Mouse (Mus musculus) lung, embryonic 16.5 days (tissue): ENCODE results near the gene Txndc8. TPM values are rescaled to one million over a fixed set of nuclear protein-coding genes. Genes with fewer than 3 reads are reported as not detected.

Experiments used
- ATAC-seq: fragments of 200-750 bp; cut with Nextera tagmentation; 2 replicates; pipeline ENCODE4 v1.8.0; 2017; ENCODE audit warnings: low read depth, mild to moderate bottlenecking, moderate library complexity
- H3K27ac ChIP-seq: fragments of 300-500 bp; sonication (generic); 2 replicates; pipeline ENCODE4 v1.5.1; 2014; ENCODE audit warnings: mild to moderate bottlenecking, control low read depth, low read length
- H3K27me3 ChIP-seq: fragments of 300-500 bp; sonication (generic); 2 replicates; pipeline ENCODE4 v1.6.1; 2014; ENCODE audit warnings: low read depth, low read length, mixed read lengths; ENCODE audit not compliant: control insufficient read depth, insufficient read depth
- H3K36me3 ChIP-seq: fragments of 300-500 bp; sonication (generic); 2 replicates; pipeline ENCODE4 v1.6.1; 2014; ENCODE audit warnings: low read length; ENCODE audit not compliant: control insufficient read depth, insufficient read depth
- H3K4me1 ChIP-seq: fragments of 300-500 bp; sonication (generic); replicated peaks from 2 replicates; pipeline ENCODE4 v1.6.1; 2014; ENCODE audit warnings: low read length, mixed read lengths; ENCODE audit not compliant: control insufficient read depth, insufficient read depth
- H3K4me2 ChIP-seq: fragments of 300-500 bp; sonication (generic); 2 replicates; pipeline ENCODE4 v1.6.1; 2014; ENCODE audit warnings: low read depth, low read length, control low read depth
- H3K4me3 ChIP-seq: fragments of 300-500 bp; sonication (generic); 2 replicates; pipeline ENCODE4 v1.5.1; 2014; ENCODE audit warnings: mild to moderate bottlenecking, low read length, control low read depth
- H3K9ac ChIP-seq: fragments of 300-500 bp; sonication (generic); 2 replicates; pipeline ENCODE4 v1.6.1; 2014; ENCODE audit warnings: low read length, control low read depth
- H3K9me3 ChIP-seq: fragments of 300-500 bp; sonication (generic); 2 replicates; pipeline ENCODE4 v1.6.1; 2016; ENCODE audit warnings: low read length; ENCODE audit not compliant: control insufficient read depth
- WGBS: fragments of 180-500 bp; shearing (Covaris S2); extraction: QIAGEN DNeasy Blood & Tissue Kit; methylation state at CpG from one replicate; pipeline ENCODE4 v1.1.7; 2014; 5-methylcytosine and 5-hydroxymethylcytosine counted together
- polyA plus RNA-seq: library from polyadenylated mRNA; unstranded; fragments of >200 nt; fragmentation: Nextera tagmentation; extraction: Ambion mirVana; gene quantifications from 2 replicates; pipeline ENCODE4 v1.2.1, GENCODE M21; 2015

The Txndc8 gene
- polyA plus RNA-seq, 1 experiment from 2014 or later = not detected

- H3K4me3 ChIP-seq = no peak overlapping the region
- no peak overlapping the region for H3K4me2 ChIP-seq
- ATAC-seq = no peak
- H3K9me3 ChIP-seq = no peaks in the 10 kb centered on the region
- H3K36me3 ChIP-seq = no peaks in the 10 kb centered on the region
- H3K27ac ChIP-seq = no peak overlapping the region
- H3K27me3 ChIP-seq = no peaks in the 10 kb centered on the region
- peaks cover 15% of the 10 kb centered on the region; the same call in 1 of the 2 replicates for H3K4me1 ChIP-seq
- H3K9ac ChIP-seq = no peak overlapping the region
- 85% methylated on average over 8 of the region's 8 CpGs for WGBS
Observed at GRCm38 (mm10) chr4:57959056-57959455, 49.9 kb downstream of the Txndc8 start.

GRCm38 (mm10) chr4:57958098-57958497, 50.8 kb downstream of the Txndc8 start:
- H3K36me3 ChIP-seq = no peaks in the 10 kb centered on the region
- H3K9ac ChIP-seq = no peak overlapping the region
- H3K9me3 ChIP-seq = no peaks in the 10 kb centered on the region
- no peak overlapping the region for H3K4me3 ChIP-seq
- H3K4me1 ChIP-seq = peaks cover 17% of the 10 kb centered on the region; the same call in 1 of the 2 replicates
- WGBS = 62% methylated on average over 9 of the region's 9 CpGs
- ATAC-seq = no peak
- no peak overlapping the region for H3K4me2 ChIP-seq
- H3K27ac ChIP-seq = no peak overlapping the region
- H3K27me3 ChIP-seq = no peaks in the 10 kb centered on the region

GRCm38 (mm10) chr4:57957200-57958085, 51.5 kb downstream of the Txndc8 start:
- ATAC-seq = no peak
- Histone ChIP-seq H3K27ac (peak overlapping the region; percentile 98), H3K4me2 (peak overlapping the region; percentile 85), H3K9ac (peak overlapping the region; percentile 74), H3K27me3 (no peaks in the 10 kb centered on the region), H3K36me3 (no peaks in the 10 kb centered on the region), H3K4me1 (peaks cover 17% of the 10 kb centered on the region; the same call in 1 of the 2 replicates), H3K9me3 (no peaks in the 10 kb centered on the region), H3K4me3 (peak overlapping the region; percentile 83)
- 33% methylated on average over 11 of the region's 11 CpGs for WGBS

GRCm38 (mm10) chr4:57956029-57956960, 52.6 kb downstream of the Txndc8 start, which contains the start of gene Txn1:
TSS of gene Txn1 (minus strand) at chr4:57956411.
- Histone ChIP-seq H3K4me1 (peaks cover 17% of the 10 kb centered on the region; the same call in 1 of the 2 replicates), H3K4me3 (peak within 1 kb of the TSS; percentile 83), H3K9ac (peak within 1 kb of the TSS; percentile 91), H3K4me2 (peak within 1 kb of the TSS; percentile 85), H3K27me3 (no peaks in the 10 kb centered on the region), H3K36me3 (peaks cover 6% of the 10 kb centered on the region), H3K9me3 (peaks cover under 1% of the 10 kb centered on the region; the same call in 1 of the 2 replicates), H3K27ac (peak within 1 kb of the TSS; percentile 98)
- under 1% methylated on average over 67 of the region's 71 CpGs for WGBS
- peak; percentile 98 for ATAC-seq

GRCm38 (mm10) chr4:57955544-57955958, 53.4 kb downstream of the Txndc8 start:
- ATAC-seq = peak; percentile 13
- peaks cover 17% of the 10 kb centered on the region; the same call in 1 of the 2 replicates for H3K4me1 ChIP-seq
- peak overlapping the region; percentile 83 for H3K4me3 ChIP-seq
- H3K9me3 ChIP-seq = peaks cover 3% of the 10 kb centered on the region; the same call in 1 of the 2 replicates
- under 1% methylated on average over 25 of the region's 25 CpGs for WGBS
- peak overlapping the region; percentile 91 for H3K9ac ChIP-seq
- H3K4me2 ChIP-seq = peak overlapping the region; percentile 73
- peaks cover 13% of the 10 kb centered on the region for H3K36me3 ChIP-seq
- H3K27me3 ChIP-seq = no peaks in the 10 kb centered on the region
- H3K27ac ChIP-seq = peak overlapping the region; percentile 92

- ATAC-seq = no peak
- H3K9me3 ChIP-seq = peaks cover 3% of the 10 kb centered on the region; the same call in 1 of the 2 replicates
- H3K36me3 ChIP-seq = peaks cover 19% of the 10 kb centered on the region
- H3K27me3 ChIP-seq = no peaks in the 10 kb centered on the region
- 59% methylated on average over 8 of the region's 8 CpGs for WGBS
- peak overlapping the region; percentile 83 for H3K4me3 ChIP-seq
- H3K27ac ChIP-seq = peak overlapping the region; percentile 92
- peaks cover 17% of the 10 kb centered on the region; the same call in 1 of the 2 replicates for H3K4me1 ChIP-seq
- peak overlapping the region; percentile 91 for H3K9ac ChIP-seq
- peak overlapping the region; percentile 73 for H3K4me2 ChIP-seq
Observed at GRCm38 (mm10) chr4:57954991-57955390, 53.9 kb downstream of the Txndc8 start.

GRCm38 (mm10) chr4:57954580-57954979, 54.3 kb downstream of the Txndc8 start:
- Histone ChIP-seq H3K4me1 (peaks cover 17% of the 10 kb centered on the region; the same call in 1 of the 2 replicates), H3K4me2 (peak overlapping the region; percentile 73), H3K4me3 (peak overlapping the region; percentile 83), H3K27me3 (no peaks in the 10 kb centered on the region), H3K9me3 (peaks cover 3% of the 10 kb centered on the region; the same call in 1 of the 2 replicates), H3K36me3 (peaks cover 22% of the 10 kb centered on the region), H3K9ac (no peak overlapping the region), H3K27ac (no peak overlapping the region)
- WGBS = 67% methylated on average over 6 of the region's 6 CpGs
- no peak for ATAC-seq

GRCm38 (mm10) chr4:57953796-57954195, 55.1 kb downstream of the Txndc8 start:
- no peak for ATAC-seq
- WGBS = 87% methylated on average over 7 of the region's 7 CpGs
- H3K27me3 ChIP-seq = no peaks in the 10 kb centered on the region
- H3K4me2 ChIP-seq = no peak overlapping the region
- H3K27ac ChIP-seq = no peak overlapping the region
- peaks cover 28% of the 10 kb centered on the region for H3K36me3 ChIP-seq
- H3K9ac ChIP-seq = no peak overlapping the region
- H3K9me3 ChIP-seq = peaks cover 3% of the 10 kb centered on the region; the same call in 1 of the 2 replicates
- no peak overlapping the region for H3K4me3 ChIP-seq
- peaks cover 17% of the 10 kb centered on the region; the same call in 1 of the 2 replicates for H3K4me1 ChIP-seq
